Mouse (Mus musculus) embryonic facial prominence, embryonic 11.5 days (tissue): Measurements from ENCODE around the gene Foxe1. TPM values are rescaled to one million over a fixed set of nuclear protein-coding genes. Genes with fewer than 3 reads are reported as not detected.

ENCODE experiments used
- ATAC-seq: fragments of 200-750 bp; cut with Nextera tagmentation; replicated peaks from 2 replicates; pipeline ENCODE4 v1.8.0; 2017; ENCODE audit warnings: low read depth; ENCODE audit not compliant: insufficient number of reproducible peaks, low FRiP score, low TSS enrichment
- DNase-seq: peaks from one replicate; pipeline ENCODE4 v3.0.0-alpha.2; 2015; ENCODE audit warnings: low spot score
- H3K27ac ChIP-seq: fragments of 300-500 bp; sonication (generic); replicated peaks from 2 replicates; pipeline ENCODE4 v1.5.1; 2014; ENCODE audit warnings: mild to moderate bottlenecking, low read depth, low read length, control low read depth
- H3K27me3 ChIP-seq: fragments of 300-500 bp; sonication (generic); 2 replicates; pipeline ENCODE4 v1.6.1; 2014; ENCODE audit warnings: mild to moderate bottlenecking, low read length, moderate library complexity, mixed read lengths; ENCODE audit not compliant: control insufficient read depth, insufficient read depth
- H3K36me3 ChIP-seq: fragments of 300-500 bp; sonication (generic); replicated peaks from 2 replicates; pipeline ENCODE4 v1.6.1; 2014; ENCODE audit warnings: low read depth, mild to moderate bottlenecking, low read length, moderate library complexity, mixed read lengths; ENCODE audit not compliant: control insufficient read depth, insufficient read depth
- H3K4me1 ChIP-seq: fragments of 300-500 bp; sonication (generic); 2 replicates; pipeline ENCODE4 v1.6.1; 2014; ENCODE audit warnings: low read length, mixed read lengths; ENCODE audit not compliant: control insufficient read depth, insufficient read depth
- H3K4me2 ChIP-seq: fragments of 300-500 bp; sonication (generic); 2 replicates; pipeline ENCODE4 v1.6.1; 2014; ENCODE audit warnings: low read depth, mild to moderate bottlenecking, control low read depth, low read length, moderate library complexity
- H3K4me3 ChIP-seq: fragments of 300-500 bp; sonication (generic); 2 replicates; pipeline ENCODE4 v1.5.1; 2014; ENCODE audit warnings: low read depth, low read length, control low read depth
- H3K9ac ChIP-seq: fragments of 300-500 bp; sonication (generic); replicated peaks from 2 replicates; pipeline ENCODE4 v1.6.1; 2014; ENCODE audit warnings: mild to moderate bottlenecking, control low read depth, low read length
- H3K9me3 ChIP-seq: fragments of 300-500 bp; sonication (generic); replicated peaks from 2 replicates; pipeline ENCODE4 v1.6.1; 2016; ENCODE audit warnings: mild to moderate bottlenecking, low read length, inconsistent platforms, mixed read lengths; ENCODE audit not compliant: control insufficient read depth
- WGBS: fragments of 180-500 bp; shearing (Covaris S2); extraction: QIAGEN DNeasy Blood & Tissue Kit; methylation state at CpG from one replicate; pipeline ENCODE4 v1.1.7; 2014; 5-methylcytosine and 5-hydroxymethylcytosine counted together
- polyA plus RNA-seq: library from polyadenylated mRNA; unstranded; fragments of >200 nt; fragmentation: Nextera tagmentation; extraction: Ambion mirVana; gene quantifications from 2 replicates; pipeline ENCODE4 v1.2.1, GENCODE M21; 2014

Gene Foxe1
- polyA plus RNA-seq, 1 experiment from 2014 or later, result 1.5 TPM

GRCm38 (mm10) chr4:46369070-46369469 is 25.7 kb downstream of the Foxe1 start:
- H3K4me1 ChIP-seq, result no peaks in the 10 kb centered on the region
- H3K9ac ChIP-seq, result no peak overlapping the region
- H3K27ac ChIP-seq, result no peak overlapping the region
- no peaks in the 10 kb centered on the region for H3K36me3 ChIP-seq
- peaks cover 2% of the 10 kb centered on the region; the same call in 1 of the 2 replicates for H3K27me3 ChIP-seq
- 63% methylated on average over 4 of the region's 4 CpGs for WGBS
- H3K9me3 ChIP-seq, result no peaks in the 10 kb centered on the region
- no peak for DNase-seq
- no peak for ATAC-seq
- H3K4me3 ChIP-seq, result no peak overlapping the region
- no peak overlapping the region for H3K4me2 ChIP-seq

- Histone ChIP-seq H3K4me3 (no peak overlapping the region), H3K36me3 (no peaks in the 10 kb centered on the region), H3K27me3 (peaks cover 2% of the 10 kb centered on the region; the same call in 1 of the 2 replicates), H3K9ac (no peak overlapping the region), H3K9me3 (no peaks in the 10 kb centered on the region), H3K27ac (no peak overlapping the region), H3K4me1 (no peaks in the 10 kb centered on the region), H3K4me2 (no peak overlapping the region)
- DNase-seq (no peak), ATAC-seq (no peak)
- 41% methylated on average over 6 of the region's 6 CpGs for WGBS
Observed at GRCm38 (mm10) chr4:46370406-46370805, 27.0 kb downstream of the Foxe1 start.

GRCm38 (mm10) chr4:46371030-46371429 is 27.6 kb downstream of the Foxe1 start:
- DNase-seq, result peak; percentile 64
- Histone ChIP-seq H3K4me3 (no peak overlapping the region), H3K36me3 (no peaks in the 10 kb centered on the region), H3K27me3 (no peaks in the 10 kb centered on the region), H3K9ac (peak overlapping the region; percentile 53), H3K4me2 (peak overlapping the region; percentile 32), H3K9me3 (no peaks in the 10 kb centered on the region), H3K4me1 (no peaks in the 10 kb centered on the region), H3K27ac (no peak overlapping the region)
- 2% methylated on average over 19 of the region's 19 CpGs for WGBS
- peak; percentile 82 for ATAC-seq

- H3K27me3 ChIP-seq, result no peaks in the 10 kb centered on the region
- DNase-seq (peak; percentile 21), ATAC-seq (no peak)
- no peak overlapping the region for H3K4me2 ChIP-seq
- no peaks in the 10 kb centered on the region for H3K4me1 ChIP-seq
- H3K4me3 ChIP-seq, result no peak overlapping the region
- H3K9ac ChIP-seq, result no peak overlapping the region
- H3K27ac ChIP-seq, result no peak overlapping the region
- no peaks in the 10 kb centered on the region; the same call in 1 of the 2 replicates for H3K36me3 ChIP-seq
- 57% methylated on average over 6 of the region's 6 CpGs for WGBS
- no peaks in the 10 kb centered on the region for H3K9me3 ChIP-seq
Observed at GRCm38 (mm10) chr4:46374455-46374854, 31.0 kb downstream of the Foxe1 start.

GRCm38 (mm10) chr4:46374869-46375368 is 31.5 kb downstream of the Foxe1 start:
- no peaks in the 10 kb centered on the region for H3K4me1 ChIP-seq
- H3K4me2 ChIP-seq, result peak overlapping the region; percentile 42
- WGBS, result 16% methylated on average over 22 of the region's 22 CpGs
- DNase-seq (peak; percentile 86), ATAC-seq (peak; percentile 65; the same call in 1 of the 2 replicates)
- H3K4me3 ChIP-seq, result peak overlapping the region; percentile 23; the same call in 1 of the 2 replicates
- peaks cover 1% of the 10 kb centered on the region; the same call in 1 of the 2 replicates for H3K36me3 ChIP-seq
- no peaks in the 10 kb centered on the region for H3K27me3 ChIP-seq
- H3K9me3 ChIP-seq, result no peaks in the 10 kb centered on the region
- H3K9ac ChIP-seq, result no peak overlapping the region
- no peak overlapping the region for H3K27ac ChIP-seq

- WGBS, result 39% methylated on average over 5 of the region's 5 CpGs
Observed at GRCm38 (mm10) chr4:46388556-46388955, 45.1 kb downstream of the Foxe1 start.

GRCm38 (mm10) chr4:46389013-46389611 is 45.7 kb downstream of the Foxe1 start, which contains the start of gene Trmo:
Gene Trmo (minus strand): TSS chr4:46389437.
- Histone ChIP-seq H3K4me1 (no peaks in the 10 kb centered on the region), H3K27ac (peak within 1 kb of the TSS; percentile 90), H3K27me3 (no peaks in the 10 kb centered on the region), H3K4me2 (peak within 1 kb of the TSS; percentile 56), H3K36me3 (no peaks in the 10 kb centered on the region), H3K9ac (peak within 1 kb of the TSS; percentile 92), H3K9me3 (no peaks in the 10 kb centered on the region), H3K4me3 (peak within 1 kb of the TSS; percentile 60)
- peak; percentile 95 for ATAC-seq
- under 1% methylated on average over 56 of the region's 56 CpGs for WGBS
- peak; percentile 99 for DNase-seq

More at GRCm38 (mm10) chr4:46388556-46388955, 45.1 kb downstream of the Foxe1 start:
- Histone ChIP-seq H3K27me3 (no peaks in the 10 kb centered on the region), H3K36me3 (no peaks in the 10 kb centered on the region), H3K9ac (no peak overlapping the region), H3K9me3 (no peaks in the 10 kb centered on the region), H3K4me2 (peak overlapping the region; percentile 56), H3K4me1 (no peaks in the 10 kb centered on the region), H3K27ac (no peak overlapping the region; the same call in 1 of the 2 replicates), H3K4me3 (peak overlapping the region; percentile 60)
- ATAC-seq (no peak), DNase-seq (no peak)

GRCm38 (mm10) chr4:46389612-46390341 is 46.4 kb downstream of the Foxe1 start:
- ATAC-seq (no peak), DNase-seq (peak; percentile 67)
- H3K9ac ChIP-seq, result peak overlapping the region; percentile 92
- peak overlapping the region; percentile 56 for H3K4me2 ChIP-seq
- no peaks in the 10 kb centered on the region for H3K36me3 ChIP-seq
- 3% methylated on average over 24 of the region's 24 CpGs for WGBS
- H3K4me1 ChIP-seq, result no peaks in the 10 kb centered on the region
- H3K27ac ChIP-seq, result peak overlapping the region; percentile 90
- H3K9me3 ChIP-seq, result no peaks in the 10 kb centered on the region
- no peaks in the 10 kb centered on the region for H3K27me3 ChIP-seq
- H3K4me3 ChIP-seq, result peak overlapping the region; percentile 60
